Mouse (Mus musculus) frontal cortex, postnatal 36 days (tissue): ENCODE results near the gene Spz1.
A peak's percentile ranks its signal among the peaks of the same experiment; 100 is the strongest.

Experiments
- DNase-seq, 2 experiments: peaks; one replicate each; pipeline ENCODE4 v3.0.0; 2022; ENCODE audit warnings: low spot score in 2 of 2

The Spz1 gene

GRCm38 (mm10) chr13:92580220-92581043 is 4.5 kb upstream of the Spz1 start:
- peak; percentile 64 to 70 for DNase-seq

GRCm38 (mm10) chr13:92578210-92578609 is 2.2 kb upstream of the Spz1 start:
- no peak for DNase-seq

GRCm38 (mm10) chr13:92576688-92577087 is 716 bp upstream of the Spz1 start:
- no peak for DNase-seq

- peak in 1 of 2 experiments; percentile 17 for DNase-seq
Observed at GRCm38 (mm10) chr13:92559429-92559828, 16.5 kb downstream of the Spz1 start.

GRCm38 (mm10) chr13:92557229-92557628 is 18.7 kb downstream of the Spz1 start:
- no peak for DNase-seq

GRCm38 (mm10) chr13:92556458-92557126 is 19.4 kb downstream of the Spz1 start:
- DNase-seq = no peak

- no peak for DNase-seq
Observed at GRCm38 (mm10) chr13:92547093-92547492, 28.9 kb downstream of the Spz1 start.

- DNase-seq = no peak
Observed at GRCm38 (mm10) chr13:92540997-92541396, 35.0 kb downstream of the Spz1 start.

- no peak for DNase-seq
Observed at GRCm38 (mm10) chr13:92539126-92539525, 36.8 kb downstream of the Spz1 start.

- no peak for DNase-seq
Observed at GRCm38 (mm10) chr13:92533801-92534200, 42.2 kb downstream of the Spz1 start.

- DNase-seq = no peak
Observed at GRCm38 (mm10) chr13:92532216-92532615, 43.8 kb downstream of the Spz1 start.

GRCm38 (mm10) chr13:92531237-92531636 is 44.7 kb downstream of the Spz1 start:
- DNase-seq = no peak

GRCm38 (mm10) chr13:92530721-92531211 is 45.2 kb downstream of the Spz1 start, which contains the start of gene Zfyve16:
Gene Zfyve16, minus strand, starts transcription at chr13:92530868.
- DNase-seq = peak; percentile 97 to 98

- DNase-seq = no peak
Observed at GRCm38 (mm10) chr13:92529828-92530720, 45.9 kb downstream of the Spz1 start.
